Mouse (Mus musculus) small intestine, adult 2 months (tissue): Measurements from ENCODE around the gene Rxfp3.

Experiments
- CTCF ChIP-seq: fragments of 200-500 bp; IDR thresholded peaks from 2 replicates; pipeline ENCODE4 v1.5.1; 2012; ENCODE audit warnings: low read depth, mild to moderate bottlenecking, control low read depth, inconsistent platforms, low read length, moderate library complexity, mixed read lengths; ENCODE audit not compliant: insufficient replicate concordance, insufficient read length; ENCODE audit errors: extremely low read depth
- POLR2A ChIP-seq: fragments of 200-500 bp; IDR thresholded peaks from 2 replicates; pipeline ENCODE4 v1.6.1; 2012; ENCODE audit warnings: low read depth, mild to moderate bottlenecking, control low read depth, inconsistent platforms, low read length, moderate library complexity

DNA sequence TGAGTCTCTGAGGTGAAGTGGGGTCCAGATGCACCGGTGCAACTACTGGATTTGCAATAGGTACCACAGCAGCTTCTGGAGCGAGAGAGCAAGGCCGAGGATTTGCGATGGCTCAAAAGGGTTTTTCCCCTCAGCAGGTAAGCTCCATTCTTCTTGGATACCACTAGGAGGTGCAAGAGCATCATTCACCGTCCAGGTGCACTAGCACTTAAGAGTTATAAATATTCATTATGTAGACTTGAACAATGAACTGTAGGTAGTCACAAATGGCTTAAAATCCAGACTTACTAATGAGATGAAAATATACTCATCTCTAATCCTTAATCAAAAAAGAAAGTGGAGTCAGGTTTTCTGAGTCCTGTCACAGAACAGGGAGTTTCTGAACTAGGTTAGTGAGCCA lies 29.0 kb downstream of the Rxfp3 start:
- TF ChIP-seq CTCF (peak; percentile 33; the same call in 1 of the 2 replicates), POLR2A (no peak)
